Mouse (Mus musculus) cerebellum, adult 2 months (tissue): ENCODE data around the gene Arsa. TPM values are rescaled to one million over a fixed set of nuclear protein-coding genes. Genes with fewer than 3 reads are reported as not detected.
A peak's percentile ranks its signal among the peaks of the same experiment; 100 is the strongest.

Experiments used
- DNase-seq, 2 experiments: peaks; one replicate each; pipeline ENCODE4 v3.0.0; 2021
- H3K27ac ChIP-seq: fragments of 200-500 bp; 2 replicates; pipeline ENCODE4 v1.5.1; 2012; ENCODE audit warnings: low read length, control low read depth, inconsistent platforms; ENCODE audit not compliant: insufficient read depth
- H3K27me3 ChIP-seq: fragments of 200-500 bp; 2 replicates; pipeline ENCODE4 v1.6.1; 2012; ENCODE audit warnings: inconsistent platforms, mild to moderate bottlenecking, low read length, moderate library complexity; ENCODE audit not compliant: control insufficient read depth, insufficient read depth
- H3K4me1 ChIP-seq: fragments of 200-500 bp; 2 replicates; pipeline ENCODE4 v1.6.1; 2011; ENCODE audit warnings: low read length; ENCODE audit not compliant: control insufficient read depth, insufficient read depth
- H3K4me3 ChIP-seq: fragments of 200-500 bp; replicated peaks from 2 replicates; pipeline ENCODE3; 2011; ENCODE audit warnings: mild to moderate bottlenecking, low read depth, low read length, control low read depth; ENCODE audit not compliant: insufficient read depth
- CTCF ChIP-seq: fragments of 200-500 bp; IDR thresholded peaks from 2 replicates; pipeline ENCODE4 v1.5.1; 2011; ENCODE audit warnings: low read depth, mild to moderate bottlenecking, control low read depth, low read length, moderate library complexity, borderline replicate concordance; ENCODE audit not compliant: insufficient read depth
- POLR2A ChIP-seq: fragments of 200-500 bp; IDR thresholded peaks from 2 replicates; pipeline ENCODE4 v1.6.1; 2011; ENCODE audit warnings: low read length, control low read depth, borderline replicate concordance; ENCODE audit not compliant: insufficient read depth
- WGBS: fragments of 180-500 bp; shearing (Covaris S2); methylation state at CpG from one replicate; pipeline ENCODE4 v1.1.7; 2018; 5-methylcytosine and 5-hydroxymethylcytosine counted together
- polyA plus RNA-seq: library from polyadenylated mRNA; depleted of rRNA; stranded (reverse); fragments of >200 nt; gene quantifications from 2 replicates; pipeline ENCODE4 v1.2.3, GENCODE M21; 2012

The Arsa gene
- polyA plus RNA-seq, 1 experiment, result 39.2 TPM

- 65% methylated on average over 15 of the region's 15 CpGs for WGBS
These were observed 15.9 kb downstream of the Arsa start for GRCm38 (mm10) chr15:89461321-89461720.

GRCm38 (mm10) chr15:89460298-89460697, 16.9 kb downstream of the Arsa start:
- Histone ChIP-seq H3K4me3 (no peak overlapping the region), H3K4me1 (peaks cover 33% of the 10 kb centered on the region), H3K27ac (0 out of 2 replicates have a peak overlapping the region, but pooled peaks have one; percentile 74), H3K27me3 (no peaks in the 10 kb centered on the region)
- 18% methylated on average over 10 of the region's 10 CpGs for WGBS
- DNase-seq, result peak; percentile 63 to 64
- TF ChIP-seq POLR2A (no peak), CTCF (no peak)

More at GRCm38 (mm10) chr15:89461321-89461720, 15.9 kb downstream of the Arsa start:
- no peaks in the 10 kb centered on the region for H3K27me3 ChIP-seq
- H3K27ac ChIP-seq, result no peak overlapping the region
- DNase-seq, result peak in 1 of 2 experiments; percentile 34
- peaks cover 31% of the 10 kb centered on the region for H3K4me1 ChIP-seq
- no peak overlapping the region for H3K4me3 ChIP-seq
- no peak for TF ChIP-seq CTCF
- TF ChIP-seq POLR2A, result no peak

- WGBS, result 10% methylated on average over 7 of the region's 7 CpGs
- Histone ChIP-seq H3K4me3 (peak overlapping the region; percentile 33), H3K27me3 (no peaks in the 10 kb centered on the region), H3K4me1 (peaks cover 33% of the 10 kb centered on the region), H3K27ac (peak overlapping the region; percentile 74)
- TF ChIP-seq POLR2A, result no peak
- TF ChIP-seq CTCF, result no peak
- peak; percentile 58 to 67 for DNase-seq
These were observed 17.4 kb downstream of the Arsa start for GRCm38 (mm10) chr15:89459821-89460220.

- Histone ChIP-seq H3K27ac (no peak overlapping the region), H3K4me3 (no peak overlapping the region), H3K4me1 (peaks cover 33% of the 10 kb centered on the region), H3K27me3 (no peaks in the 10 kb centered on the region)
- peak in 1 of 2 experiments; percentile 38 for DNase-seq
- WGBS, result 78% methylated on average over 15 of the region's 15 CpGs
- TF ChIP-seq CTCF (no peak), POLR2A (no peak)
These were observed 18.3 kb downstream of the Arsa start for GRCm38 (mm10) chr15:89458942-89459341.

- H3K4me1 ChIP-seq, result peaks cover 36% of the 10 kb centered on the region
- no peak overlapping the region for H3K27ac ChIP-seq
- H3K4me3 ChIP-seq, result peak overlapping the region; percentile 82
- H3K27me3 ChIP-seq, result no peaks in the 10 kb centered on the region
- WGBS, result 13% methylated on average over 6 of the region's 6 CpGs
- DNase-seq, result peak in 1 of 2 experiments; percentile 33
- TF ChIP-seq CTCF, result no peak
- TF ChIP-seq POLR2A, result no peak
These were observed 21.6 kb downstream of the Arsa start for GRCm38 (mm10) chr15:89455642-89456041.

GRCm38 (mm10) chr15:89454857-89455256, 22.4 kb downstream of the Arsa start:
- peaks cover 31% of the 10 kb centered on the region for H3K4me1 ChIP-seq
- TF ChIP-seq CTCF, result no peak
- TF ChIP-seq POLR2A, result no peak
- H3K4me3 ChIP-seq, result peak overlapping the region; percentile 82
- WGBS, result 7% methylated on average over 6 of the region's 6 CpGs
- no peaks in the 10 kb centered on the region for H3K27me3 ChIP-seq
- DNase-seq, result peak in 1 of 2 experiments; percentile 46
- peak overlapping the region; percentile 29; the same call in 1 of the 2 replicates for H3K27ac ChIP-seq

GRCm38 (mm10) chr15:89453865-89454478, 23.3 kb downstream of the Arsa start, which contains the start of gene Mapk8ip2:
Mapk8ip2 (plus strand) TSS chr15:89453913.
- WGBS, result 1% methylated on average over 53 of the region's 53 CpGs
- peak; percentile 82 for TF ChIP-seq POLR2A
- TF ChIP-seq CTCF, result no peak
- no peaks in the 10 kb centered on the region for H3K27me3 ChIP-seq
- DNase-seq, result peak; percentile 82 to 86
- H3K4me3 ChIP-seq, result peak within 1 kb of the TSS; percentile 82
- peak within 1 kb of the TSS; percentile 72 for H3K27ac ChIP-seq
- H3K4me1 ChIP-seq, result peaks cover 24% of the 10 kb centered on the region
